Mouse (Mus musculus): ENCODE measurements around the gene Gba. TPM values are rescaled to one million over a fixed set of nuclear protein-coding genes. Genes with fewer than 3 reads are reported as not detected.
"Not testable (repeated sequence)": the region's sequence is repeated elsewhere in the genome, so short reads cannot be mapped to it uniquely, and the experiment has no call there.

Gene Gba
- 10 to 100 TPM; 18.3 to 19.6 TPM for total RNA-seq (2021)
- long read RNA-seq, experiment 1, partial matches to known transcripts = 3 of 10 reads
- long read RNA-seq, experiment 1, other reads (novel, unspliced or antisense) = 2 of 10 reads
- long read RNA-seq, experiment 2, partial matches to known transcripts = 1 of 6 reads
- long read RNA-seq, experiment 2, other reads (novel, unspliced or antisense) = 1 of 6 reads

DNA sequence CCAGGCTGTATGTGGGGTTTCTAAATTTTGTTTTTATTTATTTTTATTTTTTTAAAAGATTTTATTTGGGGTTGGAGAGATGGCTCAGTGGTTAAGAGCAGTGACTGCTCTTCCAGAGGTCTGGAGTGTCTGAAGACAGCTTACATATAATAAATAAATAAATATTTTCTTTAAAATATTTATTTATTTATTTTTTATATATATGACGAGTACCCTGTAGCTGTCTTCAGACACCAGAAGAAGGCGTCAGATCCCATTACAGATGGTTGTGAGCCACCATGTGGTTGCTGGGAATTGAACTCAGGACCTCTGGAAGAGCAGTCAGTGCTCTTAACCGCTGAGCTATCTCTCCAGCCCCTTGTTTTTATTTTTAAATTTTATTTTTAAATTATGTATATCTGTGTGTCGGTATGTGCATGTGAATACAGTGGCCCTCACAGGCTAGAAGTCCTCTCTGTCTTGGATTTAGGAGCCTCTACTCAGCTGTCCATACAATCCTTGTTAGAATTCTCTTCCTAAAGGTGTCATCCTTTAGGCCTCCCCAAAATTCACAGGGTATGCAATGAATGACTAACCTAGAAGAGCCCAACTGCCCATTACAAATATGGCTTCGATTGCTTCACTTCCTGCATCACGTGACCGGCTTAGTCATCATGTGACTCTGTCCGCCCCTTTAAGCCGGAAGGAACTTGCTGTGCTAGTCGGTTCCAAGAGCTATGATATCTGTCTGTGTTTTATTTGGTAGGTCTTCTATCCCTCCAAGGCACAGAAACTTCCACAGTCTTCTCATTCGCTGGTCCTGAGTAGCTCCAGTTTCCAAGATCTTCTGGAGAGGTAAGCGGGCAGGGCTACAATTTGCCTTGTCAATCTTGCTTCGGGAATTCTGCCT, at the start of gene Gba:
Gba (plus strand) TSS at position 676 of the 889 bp plus-strand sequence.
- peak; percentile 89 to 95 for DNase-seq

DNA sequence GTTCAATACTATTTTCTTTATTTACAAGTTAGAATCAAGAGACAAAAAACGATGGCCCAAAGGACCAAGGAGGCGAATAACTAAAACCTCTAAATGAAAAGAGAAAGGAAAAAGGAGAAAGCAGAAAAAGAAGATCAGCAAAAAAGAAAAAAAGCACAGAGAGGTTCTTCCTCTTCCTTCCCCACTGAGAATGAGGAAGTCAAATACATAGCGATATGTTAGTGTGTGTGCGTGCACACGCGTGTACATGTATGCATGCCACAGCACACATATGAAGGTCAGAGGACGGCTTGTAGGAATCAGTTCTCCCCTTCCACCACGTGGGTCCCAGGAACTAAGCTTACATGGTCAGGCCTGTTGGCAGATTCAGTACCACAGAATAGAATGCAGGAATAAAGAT, 45.8 kb upstream of the Gba start:
- no peak for DNase-seq

DNA sequence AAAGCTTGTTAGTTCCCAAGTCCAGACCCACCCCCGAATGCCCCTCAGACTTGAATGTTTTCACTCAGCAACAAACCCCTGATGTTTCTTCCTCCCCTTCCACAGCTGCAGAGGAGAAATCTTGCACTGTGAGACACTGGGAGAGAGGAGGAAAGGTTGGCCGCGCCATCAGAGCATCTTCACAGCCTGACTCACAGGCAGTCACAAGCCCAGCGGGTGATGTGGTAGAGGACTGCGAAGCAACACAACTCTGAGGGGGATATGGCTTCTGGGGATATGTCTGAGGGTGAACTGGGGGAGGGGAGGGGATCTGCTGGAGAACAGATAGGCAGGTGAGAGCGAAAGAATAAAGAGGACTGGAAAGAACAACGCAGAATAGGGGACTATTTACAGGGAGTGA, 44.1 kb upstream of the Gba start:
- no peak for DNase-seq

DNA sequence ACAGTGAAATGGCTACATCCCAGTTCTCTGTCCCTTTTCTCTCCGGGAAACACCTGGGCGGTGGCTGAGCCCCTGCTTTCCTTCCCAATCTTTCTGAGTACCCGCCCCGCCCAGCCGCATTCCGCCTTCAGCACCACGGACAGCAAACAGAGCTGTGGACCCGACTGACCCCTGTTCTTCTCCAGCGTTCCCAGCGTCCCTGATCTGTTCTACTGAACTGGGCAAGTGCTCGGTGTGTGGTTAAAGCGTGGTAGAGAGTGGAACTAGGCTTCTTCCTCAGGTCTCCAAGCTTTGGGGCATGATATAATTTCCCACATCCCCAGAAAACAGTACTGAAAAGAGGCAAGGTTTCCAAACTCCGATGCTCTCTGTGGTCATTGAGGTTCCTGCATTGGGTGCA, 43.5 kb upstream of the Gba start:
- DNase-seq = peak; percentile 29 to 84

DNA sequence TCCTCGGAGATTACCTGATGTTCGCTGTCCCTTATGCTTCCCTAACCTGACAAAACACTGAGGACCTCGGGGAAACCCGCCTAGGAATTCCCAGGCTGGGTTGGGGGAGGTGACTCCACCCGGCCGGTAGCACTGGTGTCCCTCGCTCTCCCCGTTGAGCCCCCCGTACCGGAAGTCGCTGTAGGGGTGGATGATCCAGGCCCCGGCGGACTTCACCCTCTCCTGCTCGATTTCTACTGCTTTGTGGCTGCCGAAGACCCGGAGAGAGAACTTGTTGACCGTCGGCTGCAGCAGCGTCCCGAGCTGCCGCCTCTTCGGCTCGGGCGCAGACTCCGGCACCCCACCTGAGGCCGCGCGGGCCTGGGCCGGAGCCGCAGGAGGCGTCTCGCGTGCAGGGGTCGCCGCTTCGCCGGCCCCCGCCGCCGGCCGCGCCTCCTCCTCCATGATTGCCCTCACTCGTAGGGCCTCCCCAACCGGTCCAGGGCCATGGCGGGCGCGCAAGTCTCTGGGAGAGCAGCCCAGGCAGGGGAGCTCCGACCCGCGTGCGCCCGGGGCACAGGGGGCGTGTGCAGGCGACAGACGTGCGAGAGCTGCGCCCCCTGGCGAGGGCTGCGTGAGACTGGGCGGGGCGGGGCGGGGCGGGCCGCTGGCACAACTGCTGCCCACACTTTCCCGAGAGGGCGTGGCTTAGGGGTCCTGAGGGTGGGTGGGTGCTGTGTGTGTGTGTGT, 42.9 kb upstream of the Gba start, which contains the start of gene Hcn3:
Hcn3 (minus strand) TSS at position 581 of the 729 bp plus-strand sequence.
- DNase-seq = peak; percentile 36 to 38

DNA sequence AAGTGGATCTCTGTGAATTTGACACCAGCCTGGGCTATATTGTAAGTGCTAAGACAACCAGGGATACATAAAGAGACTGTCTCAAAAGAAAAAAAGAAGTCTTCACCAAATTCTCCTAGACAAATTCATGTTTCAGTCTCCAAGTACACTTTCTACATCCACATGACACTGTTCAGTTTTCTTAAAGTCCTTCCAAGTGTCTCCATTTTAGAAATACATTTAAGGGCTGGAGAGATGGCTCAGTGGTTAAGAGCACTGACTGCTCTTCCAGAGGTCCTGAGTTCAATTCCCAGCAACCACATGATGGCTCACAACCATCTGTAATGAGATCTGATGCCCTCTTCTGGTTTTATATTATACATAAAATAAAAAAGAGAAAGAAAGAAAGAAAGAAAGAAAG, 41.5 kb upstream of the Gba start:
- not testable (repeated sequence) for DNase-seq

DNA sequence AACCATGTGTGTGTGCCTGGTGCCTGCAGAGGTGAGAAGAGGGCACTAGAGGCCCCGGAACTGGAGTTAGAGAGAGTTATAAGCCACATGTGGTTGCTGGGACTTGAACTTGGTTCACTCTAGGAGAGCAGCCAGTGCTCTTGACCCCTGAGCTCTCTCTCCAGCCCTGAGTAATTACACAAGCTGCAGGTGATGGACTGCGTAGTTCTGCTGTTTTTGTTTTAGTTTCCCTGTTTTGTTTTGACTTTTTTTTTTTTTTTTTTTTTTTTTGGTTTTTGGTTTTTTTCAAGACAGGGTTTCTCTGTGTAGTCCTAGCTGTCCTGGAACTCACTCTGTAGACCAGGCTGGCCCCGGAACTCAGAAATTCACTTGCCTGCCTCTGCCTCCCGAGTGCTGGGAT, 40.9 kb upstream of the Gba start:
- DNase-seq = no peak

DNA sequence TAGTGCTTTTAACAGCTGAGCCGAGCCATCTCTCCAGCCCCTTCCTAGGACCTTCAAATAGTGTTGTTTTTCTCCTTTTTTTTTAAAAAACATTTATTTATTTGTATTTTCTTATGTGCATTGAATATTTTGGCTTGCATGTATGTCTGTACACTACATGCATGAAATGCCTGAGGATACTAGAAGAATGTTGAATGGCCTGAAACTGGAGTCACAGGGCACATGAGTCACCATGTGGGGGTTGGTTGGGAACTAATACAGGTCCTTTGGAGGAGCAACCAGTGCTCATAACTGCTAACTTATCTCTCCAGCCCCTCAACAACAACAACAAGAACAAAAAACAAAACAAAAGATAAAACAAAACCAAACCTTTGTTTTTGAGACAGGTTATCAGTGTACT, 39.6 kb upstream of the Gba start:
- DNase-seq = no peak

DNA sequence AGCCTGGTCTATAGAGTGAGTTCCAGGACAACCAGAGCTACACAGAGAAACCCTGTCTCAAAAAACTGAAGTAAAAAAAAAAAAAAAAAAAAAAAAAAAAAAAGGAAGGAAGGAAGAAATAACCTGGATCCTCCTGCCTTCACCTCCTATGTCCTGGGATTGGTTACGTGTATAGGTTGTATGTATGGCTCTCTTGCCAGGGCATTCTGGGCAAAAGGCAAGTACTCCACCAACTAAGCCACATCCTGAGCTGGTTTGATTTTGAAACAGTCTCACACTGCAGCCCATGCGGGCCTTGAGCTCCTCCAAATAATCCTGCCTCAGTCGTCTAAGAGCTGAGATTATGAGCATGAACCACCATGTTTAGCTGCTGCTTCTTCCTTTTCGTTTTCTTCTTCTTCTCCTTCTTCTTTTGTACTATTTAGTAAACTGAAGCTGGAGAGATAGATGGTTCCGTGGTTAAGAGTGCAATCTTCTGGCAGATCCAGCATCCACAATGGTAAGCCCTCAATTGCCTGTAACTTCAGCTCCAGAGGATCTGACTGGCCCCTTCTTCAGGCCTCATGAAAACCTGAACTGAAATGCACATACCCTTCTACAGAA, 39.0 kb upstream of the Gba start:
- DNase-seq = no peak

DNA sequence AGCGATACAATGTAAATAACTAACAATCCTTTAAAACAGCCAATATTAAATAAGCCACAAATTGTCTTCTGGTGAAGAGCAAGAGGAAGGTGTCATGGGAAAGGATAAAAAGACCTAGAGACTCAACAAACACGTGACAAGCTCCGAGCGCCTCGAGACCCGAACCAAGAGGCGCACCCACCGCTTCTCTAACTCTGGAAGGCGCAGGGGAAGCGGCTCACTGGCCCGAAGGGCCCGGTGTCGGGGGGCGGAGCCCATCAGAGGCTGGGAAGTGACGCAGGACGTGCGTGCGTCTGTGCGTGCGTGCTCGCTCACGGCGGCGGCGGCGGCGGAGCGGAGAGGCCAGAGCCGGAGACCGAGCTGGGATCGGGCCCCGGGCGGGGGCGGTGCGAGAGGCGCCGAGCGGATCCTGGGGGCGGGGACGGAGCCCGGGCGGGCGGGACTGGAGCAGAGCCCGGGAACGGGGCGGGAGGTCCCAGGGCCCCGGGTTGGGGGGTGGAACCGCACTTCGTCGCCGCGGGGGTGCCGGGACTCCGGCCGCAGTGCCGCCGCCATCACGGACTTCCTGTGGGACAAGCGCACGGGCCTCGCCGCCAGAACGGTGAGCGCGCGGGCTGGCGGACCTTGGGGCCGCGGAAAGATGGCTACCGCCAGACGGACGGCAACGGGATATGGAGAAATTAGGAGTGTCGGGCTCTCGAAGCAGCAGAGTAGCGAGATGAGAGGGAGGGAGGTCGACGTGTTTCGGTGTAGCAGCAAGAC, 38.0 kb upstream of the Gba start, which contains the start of gene Clk2:
Clk2 (plus strand) TSS at position 290 of the 762 bp plus-strand sequence.
- DNase-seq = peak; percentile 95 to 97

DNA sequence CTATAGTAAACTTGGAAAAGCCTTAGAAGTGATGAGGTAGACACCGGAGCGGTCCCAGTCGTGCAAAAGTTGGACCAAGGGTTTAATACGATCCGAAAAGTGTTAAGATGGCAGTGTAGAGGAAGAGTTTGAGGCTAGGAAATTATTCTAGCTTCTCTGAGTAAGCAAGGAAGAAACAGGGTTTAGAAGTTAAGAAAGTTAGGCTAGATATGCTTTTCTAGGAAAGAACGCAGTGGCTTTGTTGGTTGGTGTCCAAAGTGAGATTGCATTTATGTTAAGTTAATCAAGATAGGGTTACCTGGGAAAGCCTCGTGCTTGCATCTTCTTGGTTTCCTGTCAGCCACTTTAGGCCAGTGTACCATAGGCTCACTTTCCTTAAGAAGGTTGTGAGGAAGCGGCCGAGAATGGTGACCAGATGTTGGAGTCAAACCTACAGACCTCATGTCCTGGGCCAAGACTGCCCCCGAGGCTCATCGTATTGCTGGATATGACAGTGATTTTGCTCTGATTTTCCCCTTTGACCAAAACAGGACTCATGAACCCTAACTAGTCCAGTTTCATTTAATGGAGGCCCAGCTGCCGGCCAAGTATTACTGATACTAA, 37.4 kb upstream of the Gba start:
- DNase-seq = no peak

DNA sequence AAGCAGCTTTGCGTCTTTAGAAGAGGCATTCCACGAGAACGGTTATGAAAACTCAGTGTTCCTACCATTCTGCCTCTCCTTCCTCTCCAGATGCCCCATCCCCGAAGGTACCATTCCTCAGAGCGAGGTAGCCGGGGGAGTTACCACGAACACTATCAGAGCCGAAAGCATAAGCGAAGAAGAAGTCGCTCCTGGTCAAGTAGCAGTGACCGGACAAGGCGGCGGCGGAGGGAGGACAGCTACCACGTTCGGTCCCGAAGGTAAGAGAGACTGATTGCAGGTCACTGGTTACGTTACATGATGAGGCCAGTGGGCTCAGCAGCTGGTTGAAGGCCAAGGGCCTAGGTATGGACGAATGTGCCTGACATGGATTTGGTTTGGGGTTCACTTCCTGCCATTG, 35.8 kb upstream of the Gba start:
- no peak for DNase-seq

DNA sequence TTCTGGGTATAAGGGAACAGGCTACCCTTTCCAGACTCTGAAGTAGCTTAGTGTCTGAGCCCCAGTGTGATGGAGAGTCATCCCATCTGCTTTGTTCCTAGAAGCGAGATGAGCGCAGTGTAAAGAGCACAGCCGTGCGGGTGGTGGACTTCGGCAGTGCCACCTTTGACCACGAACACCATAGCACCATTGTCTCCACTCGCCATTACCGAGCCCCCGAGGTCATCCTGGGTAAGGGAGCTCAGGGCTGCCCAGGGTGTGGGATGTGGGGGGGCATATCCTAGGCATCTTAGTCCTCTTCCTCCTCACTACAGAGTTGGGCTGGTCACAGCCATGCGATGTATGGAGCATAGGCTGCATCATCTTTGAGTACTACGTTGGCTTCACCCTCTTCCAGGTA, 27.9 kb upstream of the Gba start:
- DNase-seq = no peak

DNA sequence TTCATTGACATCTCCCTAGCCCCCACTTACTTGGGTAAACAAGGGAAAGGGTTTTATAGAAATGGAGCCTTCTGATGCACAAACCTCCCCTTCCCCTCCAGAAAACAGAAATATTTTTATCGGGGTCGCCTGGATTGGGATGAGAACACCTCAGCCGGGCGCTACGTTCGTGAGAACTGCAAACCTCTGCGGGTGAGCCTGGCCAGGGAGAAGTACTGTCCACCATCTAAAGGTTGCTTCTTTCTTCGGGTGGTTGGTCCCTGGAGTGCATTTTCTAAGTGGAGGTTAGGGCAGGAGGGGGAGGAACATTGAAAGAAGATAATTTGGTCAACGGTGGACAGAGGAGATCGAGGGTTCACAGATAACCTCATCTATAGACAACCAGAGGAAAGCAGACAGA, 27.2 kb upstream of the Gba start:
- no peak for DNase-seq

DNA sequence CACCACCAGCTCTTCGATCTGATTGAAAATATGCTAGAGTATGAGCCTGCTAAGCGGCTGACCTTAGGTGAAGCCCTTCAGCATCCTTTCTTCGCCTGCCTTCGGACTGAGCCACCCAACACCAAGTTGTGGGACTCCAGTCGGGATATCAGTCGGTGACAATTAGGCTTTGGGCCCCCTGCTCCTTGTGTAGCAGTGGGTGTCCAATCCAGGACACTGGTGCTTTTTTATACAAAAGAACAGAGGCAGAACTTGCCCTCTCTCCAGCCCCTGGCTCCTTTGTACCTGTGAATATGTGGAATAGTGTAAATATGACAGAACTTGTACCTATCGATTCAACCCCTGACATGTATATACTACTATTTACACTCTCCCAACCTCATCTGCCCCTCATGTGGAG, 26.3 kb upstream of the Gba start:
- DNase-seq = no peak

DNA sequence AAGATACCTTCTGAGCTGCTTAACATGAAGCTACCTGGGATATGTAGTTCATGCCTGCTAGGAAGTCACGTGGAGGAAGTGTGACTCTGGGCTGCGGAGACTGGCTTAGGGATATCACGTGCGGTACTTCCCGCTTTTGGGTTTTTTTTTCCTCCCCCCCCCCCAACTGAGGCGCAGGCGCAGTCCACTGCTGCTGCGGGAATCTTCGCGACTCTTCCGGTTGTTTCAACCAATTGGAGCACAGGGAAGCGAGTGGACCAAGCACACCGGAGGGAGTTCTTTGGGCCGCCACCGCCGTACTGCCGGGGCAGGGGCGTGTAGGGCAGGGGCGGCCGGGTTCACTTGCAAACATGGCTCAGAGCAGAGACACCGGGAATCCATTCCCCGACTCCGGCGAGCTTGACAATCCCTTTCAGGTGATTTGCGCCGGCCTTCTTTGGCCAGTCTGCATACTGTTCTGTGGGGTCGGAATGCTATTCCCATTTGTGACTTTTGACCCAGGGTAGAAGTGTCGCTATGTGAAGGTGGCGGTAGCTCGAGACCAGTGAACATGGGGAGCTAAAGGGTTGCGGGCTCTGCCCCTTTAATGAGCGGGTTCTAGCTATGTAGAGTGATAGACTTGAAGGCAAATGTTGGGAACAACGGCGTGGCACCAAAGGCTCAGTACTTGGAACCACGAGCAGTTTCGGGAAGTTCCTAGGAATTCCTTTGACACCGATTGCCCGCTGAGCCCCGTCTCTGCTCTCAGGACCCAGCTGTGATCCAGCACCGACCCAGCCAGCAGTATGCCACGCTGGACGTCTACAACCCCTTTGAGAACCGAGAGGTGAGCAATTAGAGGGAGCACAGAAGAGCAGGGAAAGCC, 25.3 kb upstream of the Gba start, which contains the start of gene Scamp3:
Scamp3 (plus strand) TSS at position 232 of the 865 bp plus-strand sequence.
- DNase-seq = peak; percentile 88 to 94

DNA sequence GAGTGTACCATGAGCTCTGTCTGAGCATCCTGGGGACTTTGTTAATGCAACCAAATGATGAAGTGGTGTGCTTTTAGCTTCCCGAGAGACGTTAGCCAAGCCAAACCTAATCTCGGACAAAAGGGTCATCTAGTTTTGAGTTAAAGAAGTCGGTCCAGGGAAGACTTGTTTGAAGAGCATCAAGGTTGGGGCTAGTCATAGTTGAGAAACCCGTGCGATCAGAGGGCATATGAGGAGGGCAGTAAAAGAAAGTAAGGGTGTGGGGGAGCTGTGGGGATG, 24.7 kb upstream of the Gba start:
- DNase-seq = no peak

DNA sequence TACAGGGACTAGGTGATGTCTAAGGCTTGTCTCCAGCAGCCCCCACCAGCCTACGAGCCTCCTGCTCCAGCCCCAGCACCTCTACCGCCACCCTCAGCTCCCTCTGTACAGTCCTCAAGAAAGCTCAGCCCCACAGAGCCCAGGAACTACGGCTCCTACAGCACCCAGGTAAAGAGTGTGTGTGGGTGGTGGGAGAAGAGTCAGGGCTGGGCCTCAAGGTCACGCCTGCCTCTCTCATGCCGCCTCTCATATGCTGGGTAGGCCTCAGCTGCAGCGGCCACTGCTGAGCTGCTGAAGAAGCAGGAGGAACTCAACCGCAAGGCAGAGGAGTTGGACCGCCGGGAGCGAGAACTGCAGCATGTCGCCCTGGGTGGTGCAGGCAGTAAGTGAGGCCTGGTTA, 23.7 kb upstream of the Gba start:
- DNase-seq = no peak

DNA sequence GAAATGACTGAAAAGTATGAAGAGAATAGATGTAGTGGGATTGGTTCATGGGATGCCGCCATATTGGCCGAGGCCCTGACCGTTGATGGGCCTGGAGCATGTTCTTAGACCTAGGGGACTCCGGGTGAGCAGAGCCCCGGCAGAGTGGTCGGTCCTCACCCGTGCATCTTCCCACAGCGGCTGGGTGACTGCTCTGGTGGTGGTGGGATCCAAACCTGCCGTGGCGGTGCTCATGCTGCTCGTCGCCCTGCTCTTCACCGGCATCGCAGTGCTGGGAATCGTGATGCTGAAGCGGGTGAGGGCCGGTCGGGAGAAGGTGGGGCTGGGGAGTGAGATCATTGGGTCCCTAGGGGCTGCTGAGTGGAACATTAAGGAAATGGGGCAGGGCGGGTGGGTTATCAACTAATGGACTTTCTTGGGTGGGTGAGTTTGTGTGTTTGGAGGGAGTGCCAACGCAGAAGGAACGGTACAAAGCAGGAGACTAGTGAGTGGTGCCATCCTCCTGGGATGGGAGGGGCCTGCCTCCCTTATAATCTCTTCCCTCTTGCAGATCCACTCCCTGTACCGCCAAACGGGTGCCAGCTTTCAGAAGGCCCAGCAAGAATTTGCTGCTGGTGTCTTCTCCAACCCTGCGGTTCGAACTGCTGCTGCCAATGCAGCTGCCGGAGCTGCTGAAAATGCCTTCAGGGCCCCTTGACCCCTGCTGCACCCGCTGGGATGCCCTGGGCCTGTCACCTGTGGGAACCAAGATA, 20.8 kb upstream of the Gba start:
- DNase-seq = no peak
